Mouse (Mus musculus) regulatory T cell (primary cell): ENCODE measurements around the gene Cwc22.

Experiments used
- in situ Hi-C: fragments of 300-600 bp; cut with MboI, MseI; formaldehyde crosslinking; loops from one replicate; pipeline ENCODE4 v1.15.1; 2025; ENCODE audit warnings: high pct_unique_total_duplicates

Cwc22 gene

GRCm38 (mm10) chr2:77970556-77970955 lies 24.4 kb upstream of the Cwc22 start:
- in situ Hi-C loops = no loop called here

DNA sequence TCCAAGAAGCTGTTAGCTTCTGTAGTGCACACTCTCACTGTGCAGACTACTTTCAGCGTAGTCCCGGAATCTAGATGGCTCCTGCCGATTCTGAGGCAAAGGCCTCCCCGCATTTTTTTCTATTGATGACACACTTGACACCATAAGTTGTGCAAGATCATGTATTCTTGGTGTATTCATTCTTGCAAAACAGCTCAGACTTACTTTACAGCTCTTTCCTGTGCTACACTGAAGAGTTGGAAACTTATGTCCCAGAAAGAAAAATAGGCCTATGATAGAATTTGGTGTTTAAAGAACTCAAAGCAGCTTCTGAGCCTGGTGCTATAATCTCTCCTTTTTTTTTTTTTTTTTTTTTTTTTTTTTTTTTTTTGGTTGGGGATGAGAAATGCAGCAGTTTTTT lies 23.8 kb upstream of the Cwc22 start:
- in situ Hi-C loops = no loop called here

DNA sequence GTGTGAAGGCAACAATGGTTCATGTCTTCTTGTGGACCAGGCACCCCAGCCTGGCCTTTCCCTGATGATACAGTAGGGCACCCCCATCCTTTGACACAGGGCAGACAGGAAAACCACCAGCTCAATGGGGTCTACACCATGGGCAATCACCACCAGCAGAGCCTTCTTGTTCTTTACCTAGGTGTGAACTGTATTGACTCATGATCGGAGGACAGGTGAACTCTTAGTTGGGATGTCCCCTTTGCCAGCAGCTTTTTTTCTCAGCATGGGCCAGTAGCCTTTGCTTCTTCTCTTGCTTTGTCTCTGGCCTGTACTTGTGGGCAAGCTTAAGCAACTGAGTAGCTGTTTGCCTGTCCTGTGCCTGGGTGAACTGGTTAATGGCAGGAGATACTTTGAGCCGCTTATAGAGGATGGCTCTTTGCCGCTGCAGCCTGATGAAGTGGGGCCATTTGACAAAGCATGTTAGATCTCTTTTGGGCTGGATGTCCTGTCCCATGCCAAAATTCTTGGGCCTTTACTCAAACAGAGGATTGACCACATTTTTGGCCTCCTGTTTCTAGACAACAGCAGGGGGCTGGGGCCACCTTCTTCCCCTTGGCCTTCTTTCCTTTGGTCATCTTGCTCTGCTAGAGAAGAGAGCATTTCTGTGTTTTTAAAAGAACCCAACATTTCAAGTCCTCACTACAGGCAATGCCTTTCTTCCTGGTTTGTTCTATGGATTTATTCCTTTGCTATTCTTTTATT lies 16.4 kb upstream of the Cwc22 start:
- in situ Hi-C loops = no loop called here

- in situ Hi-C loops = no loop called here
Measured at GRCm38 (mm10) chr2:77961256-77961655, 15.1 kb upstream of the Cwc22 start.

GRCm38 (mm10) chr2:77960711-77961110 lies 14.5 kb upstream of the Cwc22 start:
- in situ Hi-C loops = no loop called here

DNA sequence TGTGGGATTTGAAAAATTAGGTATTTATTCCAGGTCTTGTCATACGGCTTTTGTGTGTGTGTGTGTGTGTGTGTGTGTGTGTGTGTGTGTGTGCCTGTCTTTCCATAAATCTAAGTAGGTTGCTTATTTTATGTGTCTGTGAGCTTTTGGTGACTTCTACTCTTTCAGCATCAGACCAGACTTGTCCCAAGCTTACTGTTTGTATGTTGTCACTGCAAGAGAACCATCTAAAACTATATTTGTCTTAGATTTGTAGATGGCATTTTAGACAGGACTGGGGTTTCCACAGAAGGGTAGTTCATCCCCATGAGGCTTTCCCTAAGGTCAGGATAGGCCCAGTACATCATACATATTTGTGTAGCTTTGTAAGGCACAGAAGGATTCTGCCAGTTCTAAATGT lies 13.2 kb upstream of the Cwc22 start:
- in situ Hi-C loops = no loop called here

- in situ Hi-C loops = no loop called here
Measured at GRCm38 (mm10) chr2:77951415-77951913, 5.3 kb upstream of the Cwc22 start.

- in situ Hi-C loops = no loop called here
Measured at GRCm38 (mm10) chr2:77950111-77950510, 3.9 kb upstream of the Cwc22 start.

DNA sequence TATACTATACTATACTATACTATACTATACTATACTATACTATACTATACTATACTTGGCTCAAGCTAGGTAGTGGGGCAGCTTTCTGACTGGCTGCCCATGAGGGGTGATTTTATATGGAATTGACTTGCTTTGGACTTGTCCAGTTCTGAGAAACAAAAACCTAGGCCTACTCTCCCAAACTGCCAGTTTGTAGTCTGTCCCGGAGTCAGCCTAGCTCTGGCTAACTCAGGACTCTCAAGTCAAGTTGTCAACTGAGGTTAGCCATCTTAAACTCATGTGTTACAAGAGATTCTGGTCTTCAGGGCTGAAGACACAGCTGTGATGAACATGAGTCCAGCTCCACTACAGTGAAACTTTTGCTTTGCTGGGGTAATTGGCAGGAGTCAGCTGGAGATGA lies 3.3 kb upstream of the Cwc22 start:
- in situ Hi-C loops = loop anchor here (10.0 kb wide), 1 partner anchor 1185 kb away; no protein-coding TSS in a partner anchor

DNA sequence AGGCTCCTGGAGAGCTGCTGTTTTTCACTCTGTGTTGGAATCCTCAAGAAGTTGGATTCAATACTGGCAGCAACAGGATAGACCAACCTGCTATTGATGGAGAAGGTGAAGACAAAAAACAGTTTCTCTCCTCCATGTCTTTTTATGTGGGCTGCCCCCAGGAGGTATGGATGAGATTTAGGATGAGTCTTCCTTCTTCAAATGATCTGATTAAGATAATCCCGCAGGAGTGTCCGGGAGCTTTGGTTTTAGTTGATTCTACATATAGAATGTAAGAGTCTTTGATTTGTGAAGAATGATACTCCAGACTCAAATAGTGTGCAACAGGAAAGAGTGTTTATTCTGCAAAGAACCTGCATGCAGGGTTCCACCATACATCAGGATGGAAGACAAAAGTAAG lies 2.7 kb upstream of the Cwc22 start:
- in situ Hi-C loops = loop anchor here (10.0 kb wide), 1 partner anchor 1186 kb away; no protein-coding TSS in a partner anchor

- in situ Hi-C loops = loop anchor here (10.0 kb wide), 1 partner anchor 1187 kb away; no protein-coding TSS in a partner anchor
Measured at GRCm38 (mm10) chr2:77948126-77948525, 2.0 kb upstream of the Cwc22 start.

- in situ Hi-C loops = loop anchor here (10.0 kb wide), 1 partner anchor 1187 kb away; no protein-coding TSS in a partner anchor
Measured at GRCm38 (mm10) chr2:77947161-77947870, 1.1 kb upstream of the Cwc22 start.

GRCm38 (mm10) chr2:77944860-77945595 lies 1.1 kb downstream of the Cwc22 start:
- in situ Hi-C loops = loop anchor here (10.0 kb wide), 1 partner anchor 1190 kb away; no protein-coding TSS in a partner anchor

DNA sequence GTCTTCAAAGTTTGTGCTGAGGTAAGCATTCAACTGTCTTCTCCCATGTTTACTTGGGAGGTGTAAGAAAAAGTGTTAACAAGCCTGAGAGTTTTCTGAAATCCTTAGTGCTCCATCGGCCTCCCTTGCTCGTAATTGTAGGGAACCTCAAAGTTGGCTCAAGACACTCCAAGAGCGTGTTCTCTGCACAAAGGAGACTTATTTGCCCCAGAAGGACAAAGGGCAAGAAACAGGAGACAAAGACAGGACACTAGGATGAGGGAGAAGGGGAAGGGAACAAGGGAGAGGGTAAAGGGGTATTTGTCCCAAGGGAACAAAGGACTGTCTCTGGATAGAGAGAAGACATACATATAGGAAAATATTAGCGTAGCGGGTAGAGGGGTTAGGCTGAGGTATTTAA lies 1.9 kb downstream of the Cwc22 start:
- in situ Hi-C loops = loop anchor here (10.0 kb wide), 1 partner anchor 1191 kb away; no protein-coding TSS in a partner anchor

GRCm38 (mm10) chr2:77941944-77942343 lies 4.2 kb downstream of the Cwc22 start:
- in situ Hi-C loops = loop anchor here (10.0 kb wide), 1 partner anchor 1193 kb away; no protein-coding TSS in a partner anchor

- in situ Hi-C loops = no loop called here
Measured at GRCm38 (mm10) chr2:77938317-77938716, 7.9 kb downstream of the Cwc22 start.

DNA sequence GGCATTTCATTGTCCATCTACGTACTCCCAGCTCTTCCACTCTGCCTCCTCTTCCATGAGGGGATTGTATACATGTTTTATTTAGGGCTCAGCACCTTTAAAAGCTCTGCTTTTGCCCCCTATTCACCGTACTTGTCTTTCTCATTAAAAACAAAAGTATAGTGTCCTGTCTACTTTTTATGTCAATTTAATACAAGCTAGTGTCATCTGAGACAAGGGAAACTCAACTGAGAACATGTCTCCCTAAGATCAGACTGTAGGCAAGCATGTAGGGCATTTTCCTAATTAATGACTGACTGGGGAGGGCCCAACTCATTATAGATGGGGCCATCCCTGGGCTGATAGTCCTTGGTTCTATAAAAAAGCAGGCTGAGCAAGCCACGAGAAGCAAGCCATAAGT lies 8.4 kb downstream of the Cwc22 start:
- in situ Hi-C loops = no loop called here

DNA sequence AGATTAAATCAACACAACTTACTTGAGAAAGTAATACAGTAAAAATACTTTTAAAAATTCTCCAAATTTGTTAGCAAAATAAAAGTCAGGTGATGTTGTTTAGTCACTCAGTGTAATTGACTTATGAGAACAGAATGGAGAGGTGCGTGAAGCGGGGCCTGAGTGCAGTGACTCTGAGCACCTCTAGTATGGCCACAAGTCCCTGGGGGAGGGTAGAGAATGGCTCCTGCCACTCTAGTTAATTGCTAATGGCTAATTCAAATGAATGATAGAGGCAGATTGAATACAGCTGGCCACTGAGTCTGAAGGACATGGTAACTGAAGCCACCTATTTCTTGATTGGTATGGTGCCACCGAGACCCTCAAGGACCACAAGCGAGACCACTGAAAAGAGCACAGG lies 12.0 kb downstream of the Cwc22 start:
- in situ Hi-C loops = loop anchor here (5.0 kb wide), 1 partner anchor 37 kb away; no protein-coding TSS in a partner anchor

DNA sequence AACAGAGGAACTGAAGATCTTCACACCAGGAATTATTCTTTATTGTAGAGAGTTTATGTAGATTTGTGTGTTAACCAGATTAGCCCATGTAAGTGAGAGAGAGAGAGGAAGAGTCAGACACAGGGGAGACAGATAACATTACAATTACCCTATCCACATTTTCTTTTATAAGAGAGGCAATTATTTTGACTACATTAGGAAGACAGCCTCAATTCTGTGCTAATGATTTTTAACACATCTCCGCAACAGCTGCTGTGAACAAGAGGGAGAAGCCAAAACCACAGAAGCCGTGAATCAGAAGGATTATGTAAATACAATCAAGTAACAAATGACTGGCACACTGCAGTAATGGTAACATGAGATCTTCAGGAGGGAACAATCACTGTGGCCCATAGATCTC lies 12.5 kb downstream of the Cwc22 start:
- in situ Hi-C loops = loop anchor here (5.0 kb wide), 1 partner anchor 36 kb away; no protein-coding TSS in a partner anchor

DNA sequence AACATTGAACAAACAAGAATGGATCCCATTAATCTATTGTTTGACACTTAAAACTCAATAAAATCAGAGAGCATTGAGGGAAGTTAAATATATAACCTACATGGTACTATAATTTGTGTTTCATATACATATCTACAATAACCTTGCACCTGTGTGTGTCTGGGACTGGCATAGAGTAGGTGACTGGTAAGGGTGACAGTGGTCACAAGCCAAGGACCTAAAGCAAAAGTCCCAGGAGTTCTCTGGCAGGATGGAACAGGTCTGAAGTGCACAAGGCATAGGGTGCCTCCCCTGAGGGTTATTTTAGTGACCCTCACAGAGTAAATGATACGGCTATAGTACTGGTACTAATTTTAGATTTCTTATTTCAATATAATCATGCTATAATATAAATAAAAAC lies 14.2 kb downstream of the Cwc22 start:
- in situ Hi-C loops = loop anchor here (5.0 kb wide), 1 partner anchor 35 kb away; no protein-coding TSS in a partner anchor

- in situ Hi-C loops = loop anchor here (5.0 to 10.0 kb wide), 2 partner anchors 54 to 1234 kb away; no protein-coding TSS in a partner anchor
Measured at GRCm38 (mm10) chr2:77928352-77928751, 17.8 kb downstream of the Cwc22 start.
